Mouse (Mus musculus) T-cell, adult 66 days (primary cell): ENCODE results near the gene Hdac10. TPM values are rescaled to one million over a fixed set of nuclear protein-coding genes. Genes with fewer than 3 reads are reported as not detected.

Experiments
- total RNA-seq, 2 experiments: library from RNA; stranded (reverse); gene quantifications; 3 replicates in 1 of 2; 4 replicates in 1 of 2; pipeline ENCODE4 v1.2.4; 2023

The Hdac10 gene
- 10 to 100 TPM; 23.1 to 23.6 TPM for total RNA-seq

DNA sequence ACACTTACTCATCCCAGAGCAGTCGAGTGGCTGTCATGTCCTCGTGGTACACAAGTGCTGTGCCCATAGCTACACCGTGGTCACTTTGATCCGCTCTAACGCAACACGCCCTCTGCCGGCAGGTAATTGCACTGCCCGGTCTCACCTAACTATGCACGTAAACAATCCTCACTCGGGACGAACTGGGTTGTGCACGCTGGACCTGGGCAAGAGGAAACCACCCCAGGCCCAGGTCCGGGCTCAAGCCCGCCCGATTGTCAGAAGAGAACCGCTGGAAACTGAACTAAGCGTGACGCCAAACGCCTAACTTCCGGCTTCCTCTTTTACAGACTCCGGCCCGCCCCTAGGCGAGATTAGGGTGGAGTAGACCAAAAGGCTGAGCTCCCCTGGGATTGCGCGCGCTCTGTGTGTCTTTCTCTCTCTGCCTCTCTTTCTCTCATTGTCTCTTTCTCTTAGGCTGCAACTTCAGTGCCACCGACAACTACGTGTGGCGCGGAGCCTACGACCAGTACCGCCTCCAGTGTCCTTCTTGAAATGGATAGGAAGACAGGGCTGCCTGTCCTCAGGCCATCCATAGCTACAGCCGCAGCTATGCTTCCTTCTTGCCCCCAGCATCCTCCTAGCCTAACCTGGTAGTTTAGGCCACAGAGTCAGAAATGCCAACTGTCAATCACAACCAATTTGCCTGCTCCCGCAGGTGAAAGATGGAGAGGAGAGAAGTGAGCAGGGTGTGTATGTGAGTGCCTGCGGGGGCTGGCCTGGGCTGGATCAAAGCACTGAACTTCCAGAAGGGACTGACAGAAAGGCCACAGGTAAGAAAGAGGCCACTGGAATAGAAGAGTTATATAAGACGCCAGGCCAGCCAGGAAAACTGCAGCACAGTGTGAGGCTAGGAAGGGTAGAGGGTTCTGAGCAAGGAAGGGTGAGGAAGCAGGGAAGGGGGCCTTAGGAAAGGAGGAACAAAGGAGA lies at the start of gene Hdac10:
Hdac10 (minus strand) TSS at position 319 of the 969 bp plus-strand sequence.

DNA sequence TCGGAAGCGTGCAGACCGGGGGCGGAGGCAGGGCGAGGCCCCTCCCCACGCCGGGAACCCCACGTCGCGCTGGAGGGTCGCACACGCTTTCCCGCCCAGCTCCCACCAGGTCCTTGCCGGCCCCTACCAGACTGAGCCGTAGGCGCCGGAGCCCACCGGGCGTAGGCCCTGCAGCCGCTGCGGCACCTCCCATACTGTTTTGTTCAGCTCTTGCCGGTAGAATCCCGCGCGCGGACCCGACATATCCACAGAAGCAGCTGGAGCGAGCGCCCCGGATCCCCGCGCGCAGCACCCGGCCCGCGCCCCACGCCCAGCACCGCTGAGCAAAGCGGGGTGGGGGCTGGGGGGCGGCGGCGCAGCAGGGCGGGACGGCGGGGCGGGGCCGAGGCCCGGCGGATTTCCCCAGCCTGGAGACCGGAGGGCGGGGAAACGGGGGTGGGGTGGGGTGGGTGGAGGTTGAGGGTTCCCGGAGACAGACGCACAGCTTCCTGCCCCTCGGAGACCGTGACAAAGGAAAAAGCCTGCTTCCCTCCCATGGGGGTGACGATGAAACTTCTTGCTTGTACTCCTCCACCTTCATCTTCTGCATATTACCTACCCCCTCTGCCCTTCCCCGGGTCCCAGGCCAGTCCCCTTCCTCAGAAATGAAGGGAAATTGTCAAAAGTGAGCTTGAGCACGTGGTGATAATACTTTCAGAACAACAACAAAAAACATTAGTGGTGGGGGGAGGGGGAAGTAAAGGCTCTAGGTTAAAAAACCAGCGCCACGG lies 21.0 kb upstream of the Hdac10 start, which contains the start of gene Mapk11:
Mapk11 (minus strand) TSS at position 358 of the 770 bp plus-strand sequence.

DNA sequence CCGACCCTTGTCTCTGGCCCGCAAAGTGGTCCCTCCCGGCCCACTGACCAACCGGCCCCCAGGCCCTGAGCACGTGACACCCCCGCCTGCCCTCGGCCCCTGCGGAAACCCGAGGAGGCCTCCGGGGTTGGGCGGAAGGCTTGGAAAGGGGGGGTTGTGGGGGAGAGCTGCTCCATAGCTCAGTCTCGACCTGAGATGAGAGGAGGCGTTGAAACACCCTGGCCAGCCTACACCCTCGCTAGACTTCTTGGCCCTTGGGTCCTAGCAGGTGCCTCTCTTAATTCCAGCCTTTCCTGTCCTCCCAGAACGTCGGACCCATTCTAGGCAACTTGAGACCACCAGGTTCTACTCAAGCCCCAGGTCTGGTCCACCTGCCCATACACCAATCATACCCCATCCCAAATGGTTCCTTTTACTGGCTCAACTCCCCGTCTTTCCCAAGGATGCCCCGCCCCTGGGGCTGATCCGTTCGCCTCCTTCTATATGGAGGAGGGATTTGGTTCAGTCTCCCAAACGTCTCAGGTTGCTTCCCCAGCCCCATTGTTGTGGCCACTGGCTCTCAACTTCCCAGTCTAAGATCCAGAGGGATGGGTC lies 12.3 kb upstream of the Hdac10 start, which contains the start of gene Mapk12:
Mapk12 (minus strand) TSS at position 45 of the 594 bp plus-strand sequence.

DNA sequence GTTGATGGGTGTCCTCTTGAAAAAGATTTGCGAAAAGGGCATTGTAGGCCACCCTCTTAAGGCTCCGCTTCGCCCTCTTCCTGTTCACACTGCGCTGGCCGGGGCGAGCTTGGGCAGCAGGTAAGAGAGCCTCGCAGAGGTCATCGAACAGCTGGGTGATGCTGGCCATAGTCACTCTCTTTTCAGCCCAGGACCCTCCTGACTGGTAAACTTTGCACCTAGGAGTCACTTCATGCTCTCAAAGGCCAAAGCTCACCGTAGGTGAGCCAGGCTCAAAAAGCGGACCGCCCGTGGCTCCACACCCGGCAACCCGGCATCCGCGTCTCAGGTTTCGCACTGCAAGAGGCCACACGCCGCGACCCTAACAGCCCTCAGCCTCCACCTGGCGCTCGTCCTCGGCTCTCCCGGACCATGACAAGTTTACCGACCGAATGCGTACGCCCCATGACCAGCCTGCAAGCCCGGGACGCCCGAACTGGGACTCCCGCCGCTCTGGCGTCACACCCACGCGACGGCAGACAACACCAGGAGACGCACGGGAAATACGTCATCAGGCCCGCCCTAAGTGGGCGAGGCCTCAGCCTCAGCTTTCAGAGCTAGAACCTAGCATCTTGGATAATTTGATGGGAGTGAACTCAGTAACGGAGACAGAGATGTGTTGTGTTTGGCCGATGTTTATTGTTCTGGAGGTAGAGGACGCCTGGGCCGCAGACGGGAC lies 5.7 kb downstream of the Hdac10 start, which contains the start of gene Tubgcp6:
Tubgcp6 (minus strand) TSS at position 464 of the 718 bp plus-strand sequence.

DNA sequence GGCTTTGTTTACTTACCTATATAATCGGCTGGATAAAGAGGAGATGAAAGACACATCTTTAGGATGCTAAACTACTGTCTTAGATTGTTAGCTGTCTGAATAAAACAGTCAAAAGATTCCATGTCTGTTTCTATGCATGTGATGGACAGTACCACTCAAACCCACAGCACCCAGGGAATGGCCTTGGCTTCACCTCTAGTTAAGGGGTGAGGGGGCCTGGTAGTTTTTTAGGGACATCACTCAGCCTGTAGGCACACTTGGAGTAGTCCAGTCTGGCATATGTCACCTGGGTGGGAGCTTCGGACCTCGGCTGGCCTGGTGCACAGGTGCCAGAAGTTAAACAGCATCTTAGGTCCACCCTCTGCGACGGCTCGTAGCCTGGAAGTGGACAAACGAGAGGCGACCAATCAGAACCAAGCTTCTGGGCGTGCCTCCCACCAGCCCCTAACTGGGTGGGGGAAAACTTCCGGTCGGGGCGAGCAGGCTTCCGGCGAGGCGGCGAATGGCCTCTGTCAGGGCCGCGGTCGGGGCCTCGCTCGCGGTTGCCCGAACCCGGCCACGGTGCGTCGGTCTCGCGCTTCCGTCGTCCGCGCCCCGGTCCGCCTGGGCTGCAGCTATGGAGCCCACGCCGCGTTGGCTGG lies 39.8 kb downstream of the Hdac10 start, which contains the start of gene Selenoo:
Selenoo (plus strand) TSS at position 478 of the 641 bp plus-strand sequence.

DNA sequence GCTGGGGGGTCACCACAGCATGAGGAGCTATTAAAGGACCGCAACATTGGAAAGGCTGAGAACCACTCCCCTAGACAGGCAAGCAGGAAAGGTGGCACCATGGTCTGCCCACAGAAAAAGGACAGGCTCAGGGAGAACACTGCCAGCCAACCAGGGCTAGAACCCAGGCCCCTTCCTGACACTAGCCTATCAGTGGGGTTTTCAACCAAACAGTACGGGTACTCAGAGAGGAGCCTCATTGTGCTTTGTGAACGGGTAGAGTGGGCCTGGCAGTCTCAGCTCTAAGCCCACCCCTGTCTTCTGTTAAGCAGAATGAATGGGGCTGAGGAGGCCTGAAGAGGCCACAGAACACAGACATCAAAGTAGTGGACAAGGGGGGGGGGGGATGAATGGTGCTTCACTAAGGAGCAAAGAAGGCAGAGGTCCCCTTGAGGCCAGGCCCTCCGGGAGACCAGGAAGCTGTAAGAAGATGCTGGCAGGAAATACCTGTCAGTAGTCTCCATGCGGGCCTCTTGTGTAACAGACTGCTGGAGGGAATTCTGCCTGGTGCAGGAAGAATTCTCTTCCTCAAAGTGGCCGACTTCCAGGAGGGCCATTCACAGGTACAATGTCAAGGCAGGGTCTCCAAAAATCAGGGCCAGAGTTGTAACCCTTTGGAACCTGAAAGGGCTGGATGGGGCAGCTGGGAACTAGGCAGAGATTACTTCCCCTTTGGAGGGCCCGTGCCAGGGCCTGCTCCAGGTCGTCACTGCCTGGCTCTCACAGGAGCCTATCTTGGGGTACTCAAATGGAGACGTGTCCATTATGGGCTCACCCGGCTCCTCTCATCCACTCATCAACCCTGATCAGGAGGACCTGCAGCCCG lies 53.7 kb downstream of the Hdac10 start, which contains the start of gene Trabd:
Trabd (plus strand) TSS at position 512 of the 865 bp plus-strand sequence.

Other genes with a start within 250 kb of the Hdac10 start
- gene Ttll8, start 174.3 kb downstream of the Hdac10 start, total RNA-seq: not detected
- gene Mlc1, start 149.7 kb downstream of the Hdac10 start, total RNA-seq: not detected
- not detected for gene Mov10l1, start 145.8 kb downstream of the Hdac10 start, total RNA-seq
- not detected for gene Panx2, start 69.0 kb downstream of the Hdac10 start, total RNA-seq
- gene Trabd, start 53.6 kb downstream of the Hdac10 start, total RNA-seq: 10 to 100 TPM; 49.9 to 50.7 TPM
- gene Selenoo, start 39.6 kb downstream of the Hdac10 start, total RNA-seq: 10 to 100 TPM; 25.4 to 26.9 TPM
- gene Tubgcp6, start 5.6 kb downstream of the Hdac10 start, total RNA-seq: 10 to 100 TPM; 39.6 to 44.1 TPM
- gene Mapk12, start 12.0 kb upstream of the Hdac10 start, total RNA-seq: 1 to 10 TPM; 1.9 to 2.6 TPM
- 10 to 100 TPM; 20.9 to 25.3 TPM for gene Mapk11, start 20.9 kb upstream of the Hdac10 start, total RNA-seq
- gene Plxnb2, start 52.1 kb upstream of the Hdac10 start, total RNA-seq: 1 to 10 TPM; 1.5 to 2.3 TPM
- gene Dennd6b, start 67.8 kb upstream of the Hdac10 start, total RNA-seq: 10 to 100 TPM; 21.4 to 24.4 TPM
- 10 to 100 TPM; 41.2 to 45.4 TPM for gene Ppp6r2, start 82.9 kb upstream of the Hdac10 start, total RNA-seq
- gene Sbf1, start 186.6 kb upstream of the Hdac10 start, total RNA-seq: 100 to 1,000 TPM; 419 to 453 TPM
- gene Adm2, start 194.0 kb upstream of the Hdac10 start, total RNA-seq: not detected
- not detected for gene Miox, start 205.7 kb upstream of the Hdac10 start, total RNA-seq
- gene Lmf2, start 227.0 kb upstream of the Hdac10 start, total RNA-seq: 10 to 100 TPM; 39.9 to 50.1 TPM
- 100 to 1,000 TPM; 111 to 131 TPM for gene Ncaph2, start 227.0 kb upstream of the Hdac10 start, total RNA-seq
- gene Sco2, start 245.1 kb upstream of the Hdac10 start, total RNA-seq: 10 to 100 TPM; 23.7 to 25.2 TPM
- gene Tymp, start 248.3 kb upstream of the Hdac10 start, total RNA-seq: under 1 TPM; 0.65 to 0.76 TPM